Mouse (Mus musculus): ENCODE data around the gene Nprl2.
"Not testable (repeated sequence)": the region's sequence is repeated elsewhere in the genome, so short reads cannot be mapped to it uniquely, and the experiment has no call there.

Nprl2 gene

GRCm38 (mm10) chr9:107552690-107553393 is 10.8 kb downstream of the Nprl2 start:
- DNase-seq (ENCODE audit: inconsistent age in 2 of 2, low spot score in 1 of 2), result no peak

- peak; percentile 71 to 86 for DNase-seq (ENCODE audit: inconsistent age in 2 of 2, low spot score in 1 of 2)
Observed at GRCm38 (mm10) chr9:107553541-107554318, 11.7 kb downstream of the Nprl2 start.

- DNase-seq (ENCODE audit: inconsistent age in 2 of 2, low spot score in 1 of 2), result peak; percentile 97 to 98
Observed at GRCm38 (mm10) chr9:107554319-107554825, 12.3 kb downstream of the Nprl2 start.

GRCm38 (mm10) chr9:107555031-107555457 is 13.0 kb downstream of the Nprl2 start:
- DNase-seq (ENCODE audit: inconsistent age in 2 of 2, low spot score in 1 of 2), result peak; percentile 74 to 90

- no peak for DNase-seq (ENCODE audit: inconsistent age in 2 of 2, low spot score in 1 of 2)
Observed at GRCm38 (mm10) chr9:107555701-107556100, 13.7 kb downstream of the Nprl2 start.

- DNase-seq (ENCODE audit: inconsistent age in 2 of 2, low spot score in 1 of 2), result no peak
Observed at GRCm38 (mm10) chr9:107556346-107556745, 14.3 kb downstream of the Nprl2 start.

- DNase-seq (ENCODE audit: inconsistent age in 2 of 2, low spot score in 1 of 2), result peak; percentile 96 to 98
Observed at GRCm38 (mm10) chr9:107563029-107563581, 21.1 kb downstream of the Nprl2 start, which contains the start of gene Tusc2. TSS of gene Tusc2 (plus strand) at chr9:107563255.

GRCm38 (mm10) chr9:107565556-107565955 is 23.5 kb downstream of the Nprl2 start:
- DNase-seq (ENCODE audit: inconsistent age in 2 of 2, low spot score in 1 of 2), result not testable (repeated sequence)

GRCm38 (mm10) chr9:107566041-107566709 is 24.1 kb downstream of the Nprl2 start:
- DNase-seq (ENCODE audit: inconsistent age in 2 of 2, low spot score in 1 of 2), result peak; percentile 84 to 95

- peak; percentile 66 to 76 for DNase-seq (ENCODE audit: inconsistent age in 2 of 2, low spot score in 1 of 2)
Observed at GRCm38 (mm10) chr9:107566855-107567254, 24.8 kb downstream of the Nprl2 start.

- DNase-seq (ENCODE audit: inconsistent age in 2 of 2, low spot score in 1 of 2), result peak; percentile 76 to 83
Observed at GRCm38 (mm10) chr9:107567702-107568319, 25.8 kb downstream of the Nprl2 start, which contains the start of gene Hyal2. TSS of gene Hyal2 (plus strand) at chr9:107567945.

- DNase-seq (ENCODE audit: inconsistent age in 2 of 2, low spot score in 1 of 2), result peak; percentile 89 to 96
Observed at GRCm38 (mm10) chr9:107568331-107569261, 26.6 kb downstream of the Nprl2 start.

- no peak for DNase-seq (ENCODE audit: inconsistent age in 2 of 2, low spot score in 1 of 2)
Observed at GRCm38 (mm10) chr9:107569270-107569669, 27.2 kb downstream of the Nprl2 start.

GRCm38 (mm10) chr9:107570016-107570415 is 28.0 kb downstream of the Nprl2 start:
- DNase-seq (ENCODE audit: inconsistent age in 2 of 2, low spot score in 1 of 2), result no peak

GRCm38 (mm10) chr9:107570845-107571244 is 28.8 kb downstream of the Nprl2 start:
- DNase-seq (ENCODE audit: inconsistent age in 2 of 2, low spot score in 1 of 2), result no peak

- DNase-seq (ENCODE audit: inconsistent age in 2 of 2, low spot score in 1 of 2), result peak in 1 of 2 experiments; percentile 27
Observed at GRCm38 (mm10) chr9:107571534-107572326, 29.7 kb downstream of the Nprl2 start.

GRCm38 (mm10) chr9:107572327-107572662 is 30.3 kb downstream of the Nprl2 start:
- DNase-seq (ENCODE audit: inconsistent age in 2 of 2, low spot score in 1 of 2), result no peak

GRCm38 (mm10) chr9:107573774-107574173 is 31.7 kb downstream of the Nprl2 start:
- not testable (repeated sequence) for DNase-seq (ENCODE audit: inconsistent age in 2 of 2, low spot score in 1 of 2)
